Mouse (Mus musculus) liver, embryonic 13.5 days (tissue): ENCODE results near the gene Hoxa2. TPM values are rescaled to one million over a fixed set of nuclear protein-coding genes. Genes with fewer than 3 reads are reported as not detected.

Source experiments
- polyA plus RNA-seq: library from polyadenylated mRNA; unstranded; fragments of >200 nt; fragmentation: Nextera tagmentation; extraction: Ambion mirVana; gene quantifications from 2 replicates; pipeline ENCODE4 v1.2.1, GENCODE M21; 2015

Hoxa2 gene
- polyA plus RNA-seq, 1 experiment from 2014 or later: 0.63 TPM

Other genes starting within 250 kb of the Hoxa2 start
- gene Skap2, start 152.3 kb downstream of the Hoxa2 start, polyA plus RNA-seq: 22.4 TPM in 2 replicates
- gene Hoxa1, start 6.5 kb downstream of the Hoxa2 start, polyA plus RNA-seq: 0.52 and 0.66 TPM in 2 replicates
- gene 5730596B20Rik, start 12.7 kb upstream of the Hoxa2 start, polyA plus RNA-seq: 0.02 and 0.06 TPM in 2 replicates
- gene Hoxa4, start 26.9 kb upstream of the Hoxa2 start, polyA plus RNA-seq: 0.17 and 0.30 TPM in 2 replicates
- gene Hoxa5, start 39.8 kb upstream of the Hoxa2 start, polyA plus RNA-seq: 0.83 and 1.2 TPM in 2 replicates
- gene Hoxa6, start 43.9 kb upstream of the Hoxa2 start, polyA plus RNA-seq: not detected in 2 replicates
- gene Hoxa3, start 48.5 kb upstream of the Hoxa2 start, polyA plus RNA-seq: 0.24 and 0.43 TPM in 2 replicates
- gene Gm28308, start 48.5 kb upstream of the Hoxa2 start, polyA plus RNA-seq: not detected in 2 replicates
- gene Hoxa7, start 57.0 kb upstream of the Hoxa2 start, polyA plus RNA-seq: 0.52 and 0.59 TPM in 2 replicates
- 0.44 and 0.89 TPM in 2 replicates for gene Hoxa9, start 66.3 kb upstream of the Hoxa2 start, polyA plus RNA-seq
- 0.14 and 0.15 TPM in 2 replicates for gene Hoxa10, start 76.0 kb upstream of the Hoxa2 start, polyA plus RNA-seq
- not detected in 2 replicates for gene Hoxa11, start 81.0 kb upstream of the Hoxa2 start, polyA plus RNA-seq
- not detected in 2 replicates for gene Hoxa13, start 96.0 kb upstream of the Hoxa2 start, polyA plus RNA-seq
- not detected in 2 replicates for gene Evx1, start 148.7 kb upstream of the Hoxa2 start, polyA plus RNA-seq